Mouse (Mus musculus) lung, postnatal 14 days (tissue): ENCODE data around the gene Gm10643.

ENCODE experiments used
- DNase-seq: peaks from one replicate; pipeline ENCODE4 v3.0.0; 2021

Gene Gm10643

DNA sequence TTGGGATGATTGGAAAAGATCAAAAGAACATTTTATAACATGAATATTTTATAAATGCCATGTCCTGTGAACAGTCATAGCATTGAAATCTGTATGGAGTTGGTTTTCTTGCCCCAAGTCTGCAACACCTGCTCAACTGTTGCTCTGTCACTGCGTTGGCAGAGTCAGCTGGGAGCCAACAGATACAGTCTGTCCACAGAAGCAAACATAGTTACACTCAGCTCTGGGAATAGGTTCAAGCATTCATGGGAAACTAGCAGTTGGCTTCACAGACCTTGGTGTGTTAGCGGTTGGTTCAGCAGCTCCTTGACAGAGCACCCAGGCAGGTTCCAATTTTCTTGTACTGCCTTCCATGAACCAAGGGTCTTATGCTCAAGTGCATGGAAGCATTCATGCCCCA lies 5.7 kb upstream of the Gm10643 start:
- no peak for DNase-seq

DNA sequence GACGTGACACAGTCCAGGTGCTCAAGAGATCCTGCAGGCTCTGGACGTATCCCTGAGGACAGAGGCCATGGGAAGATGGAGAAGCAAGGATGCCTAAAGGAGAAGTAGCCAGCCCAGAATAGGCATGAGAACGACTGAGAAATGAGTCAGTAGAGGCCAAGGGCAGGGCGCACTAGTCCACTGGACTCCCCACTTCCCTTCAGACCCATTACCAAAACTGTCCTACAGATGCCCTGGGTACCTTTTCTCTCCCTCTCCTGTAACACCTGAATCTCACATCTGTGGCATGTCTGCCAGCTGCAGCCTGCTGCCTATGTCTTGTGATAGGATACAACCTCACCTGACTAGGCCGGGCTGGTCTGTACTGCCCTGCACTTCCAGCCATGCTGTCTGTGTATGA lies 5.3 kb upstream of the Gm10643 start:
- DNase-seq: no peak

DNA sequence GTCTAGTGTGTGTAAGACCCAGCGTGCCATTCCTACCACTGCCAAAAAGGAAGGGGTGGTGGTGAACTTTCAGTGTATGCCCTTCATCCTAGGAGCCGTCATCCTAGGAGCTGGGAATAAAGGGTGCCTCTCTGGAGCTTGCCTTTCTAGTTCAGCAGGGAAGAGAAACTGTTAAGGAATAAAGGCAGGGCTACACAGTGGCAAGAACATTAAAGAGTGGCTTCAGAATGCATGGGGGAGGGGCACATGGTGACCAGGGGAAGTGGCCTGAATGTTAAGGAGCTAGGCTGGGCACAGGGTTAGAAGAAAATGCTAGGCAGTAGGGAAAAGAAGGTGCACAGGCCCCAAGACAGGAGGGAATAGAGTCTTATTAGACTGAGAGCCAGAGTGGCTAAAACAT lies 4.8 kb upstream of the Gm10643 start:
- DNase-seq: no peak

DNA sequence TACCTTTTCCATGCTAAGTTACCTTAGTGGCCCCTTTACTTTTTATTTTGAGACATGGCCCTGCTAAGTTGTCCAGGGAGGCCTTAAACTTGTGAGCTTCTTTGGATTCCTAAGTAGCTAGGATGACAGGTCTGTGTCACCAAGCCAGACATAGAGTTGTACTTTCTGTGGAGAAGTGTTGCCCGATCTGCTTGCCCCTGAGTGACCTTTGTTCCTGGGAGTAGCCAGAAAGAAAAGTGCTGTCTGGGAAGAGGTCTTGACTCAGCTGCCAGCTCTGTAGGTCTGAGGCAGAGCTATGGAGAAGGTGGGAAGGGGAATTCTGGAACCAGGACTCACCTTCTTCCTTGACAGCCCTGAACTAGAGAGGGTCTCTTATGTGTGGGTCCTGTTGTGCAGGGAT lies 4.2 kb upstream of the Gm10643 start:
- DNase-seq: no peak

DNA sequence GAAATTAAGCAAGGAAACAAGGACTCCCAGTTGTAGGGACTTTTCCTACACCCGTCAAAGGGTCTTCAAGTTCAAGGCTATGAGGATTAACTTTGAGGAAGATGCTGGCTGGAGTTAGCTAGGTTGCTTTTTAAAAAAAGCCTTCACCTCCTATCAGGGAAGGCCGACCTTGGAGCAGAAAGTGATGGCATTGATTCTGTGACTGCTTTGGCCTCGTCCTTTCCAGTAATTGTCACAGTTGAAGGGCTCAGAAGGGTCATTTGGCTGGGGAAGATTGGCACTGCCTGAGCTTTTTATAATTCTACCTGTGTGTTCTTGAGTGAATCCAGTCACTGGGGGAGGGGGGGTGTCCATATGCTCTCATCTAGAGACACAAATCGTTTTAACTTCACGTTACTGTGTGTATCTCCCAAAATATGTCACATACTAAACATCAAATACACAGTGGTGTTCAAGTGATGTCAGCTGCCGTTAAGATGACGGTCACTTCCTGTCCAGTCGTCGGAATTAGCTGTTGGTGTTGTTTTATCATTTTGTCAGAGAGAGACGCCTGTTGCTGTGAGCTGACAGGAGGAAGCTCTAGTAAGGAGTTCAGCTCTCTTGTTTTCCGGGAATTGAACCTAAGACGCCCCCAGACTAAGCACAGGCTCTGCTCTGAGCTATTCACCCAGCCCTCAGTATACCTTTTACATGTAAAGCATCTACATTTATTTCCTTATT lies 3.5 kb upstream of the Gm10643 start:
- no peak for DNase-seq

DNA sequence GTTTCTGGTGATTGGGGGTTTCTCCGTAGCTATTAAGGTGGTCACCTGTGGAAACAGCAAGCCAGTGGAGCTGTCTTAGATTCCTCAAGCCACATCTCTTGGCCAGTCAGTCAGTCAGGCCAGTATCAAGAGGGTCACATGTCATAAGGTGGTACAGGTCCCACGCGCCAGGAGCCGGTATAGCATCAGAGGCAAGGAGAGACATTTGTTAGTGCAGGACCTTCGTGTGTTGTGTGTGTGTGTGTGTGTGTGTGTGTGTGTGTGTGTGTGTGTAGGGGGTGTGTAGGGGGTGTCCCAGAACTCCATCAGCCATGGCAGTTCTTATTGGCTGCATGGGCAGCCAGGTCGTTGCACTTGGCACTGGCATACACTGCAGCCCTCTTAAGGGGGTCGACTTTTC lies 3.0 kb upstream of the Gm10643 start:
- no peak for DNase-seq

DNA sequence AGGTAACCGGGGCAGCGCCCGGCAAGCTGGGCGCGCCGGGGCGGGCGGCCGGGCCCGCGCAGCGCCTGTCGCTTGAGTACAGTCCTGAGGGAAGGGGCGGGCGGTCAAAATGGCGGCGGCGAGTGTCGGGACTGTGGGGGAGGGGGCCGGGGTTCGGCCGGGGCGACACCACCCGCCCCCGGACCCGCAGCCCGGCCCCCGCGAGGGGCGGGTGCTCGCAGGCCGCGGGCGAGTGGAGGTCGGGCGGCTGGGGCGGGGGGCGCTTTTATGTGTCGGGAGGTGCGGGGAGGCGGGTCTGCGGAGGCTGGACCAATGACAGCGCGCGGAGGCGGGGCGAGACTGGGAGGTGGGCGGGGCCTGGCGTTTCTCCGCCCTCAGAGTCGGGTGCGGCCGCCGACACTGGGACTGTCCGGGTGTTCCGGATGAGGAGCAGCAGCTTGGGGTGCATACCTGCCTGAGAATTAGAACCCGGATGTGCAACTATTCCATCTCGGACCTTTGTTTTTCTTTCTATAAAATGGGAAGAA lies 2.2 kb upstream of the Gm10643 start:
- peak; percentile 99 for DNase-seq

DNA sequence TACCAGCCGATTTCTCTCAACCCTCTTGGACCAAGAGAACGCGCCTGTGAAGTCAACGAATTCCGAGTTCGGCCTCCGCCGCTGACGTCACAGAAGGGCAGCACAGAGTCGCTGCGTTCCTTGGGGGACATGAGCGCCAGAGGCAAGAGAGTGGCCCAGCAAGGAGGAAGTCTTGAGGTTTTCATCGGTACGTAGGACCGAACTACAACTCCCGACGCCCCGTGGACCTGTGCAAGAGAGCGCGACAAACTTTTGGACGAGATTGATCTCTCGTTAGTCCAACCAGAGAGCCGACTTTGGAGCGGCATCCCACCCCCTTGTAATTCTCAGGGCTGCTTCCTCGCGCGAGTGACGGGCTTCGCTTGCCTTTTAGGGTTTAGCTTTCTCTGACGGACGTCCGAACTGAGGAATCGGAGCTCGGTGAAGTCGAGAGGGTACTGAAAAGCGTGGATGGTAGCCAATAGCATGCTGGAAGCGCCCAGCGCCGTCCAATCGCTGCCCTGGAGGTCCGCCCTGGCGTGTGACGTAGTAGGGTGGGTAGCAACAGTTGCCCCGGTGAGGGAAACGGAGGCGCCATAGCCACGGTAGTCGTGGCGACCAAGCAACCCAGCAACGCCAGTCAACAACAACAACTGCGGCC lies 1.5 kb upstream of the Gm10643 start, which contains the start of gene Rfx1:
TSS of gene Rfx1 (plus strand) at position 544 of the 640 bp plus-strand sequence.
- peak; percentile 99 for DNase-seq

DNA sequence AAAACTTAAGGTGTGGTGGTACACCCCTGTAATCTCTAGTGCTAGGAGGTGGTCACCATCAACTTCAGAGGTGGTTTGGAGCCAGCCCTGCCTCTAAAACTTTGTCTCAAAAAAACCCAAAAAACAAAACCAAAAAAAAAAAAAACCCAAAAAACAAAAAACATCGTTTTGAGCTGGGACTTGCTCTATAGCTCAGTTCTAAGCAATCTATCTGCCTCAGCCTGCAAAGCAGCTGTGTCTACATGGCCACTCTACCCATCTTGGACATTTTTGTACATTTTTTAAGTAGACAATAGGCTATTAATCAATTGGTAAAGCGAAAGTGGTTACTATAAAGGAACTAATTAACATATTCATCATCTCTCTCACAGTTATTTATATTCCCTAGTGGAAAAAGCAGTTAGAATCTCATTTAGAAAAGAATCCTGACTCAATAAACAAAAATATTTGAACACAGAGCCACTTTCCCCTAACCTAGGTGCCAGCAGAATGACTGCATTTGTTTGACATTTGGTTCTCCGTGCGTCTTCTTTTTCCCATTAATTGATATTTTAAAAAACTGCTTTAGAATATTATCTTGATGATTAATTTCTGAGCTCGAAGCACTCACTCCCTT lies 628 bp upstream of the Gm10643 start:
- no peak for DNase-seq

DNA sequence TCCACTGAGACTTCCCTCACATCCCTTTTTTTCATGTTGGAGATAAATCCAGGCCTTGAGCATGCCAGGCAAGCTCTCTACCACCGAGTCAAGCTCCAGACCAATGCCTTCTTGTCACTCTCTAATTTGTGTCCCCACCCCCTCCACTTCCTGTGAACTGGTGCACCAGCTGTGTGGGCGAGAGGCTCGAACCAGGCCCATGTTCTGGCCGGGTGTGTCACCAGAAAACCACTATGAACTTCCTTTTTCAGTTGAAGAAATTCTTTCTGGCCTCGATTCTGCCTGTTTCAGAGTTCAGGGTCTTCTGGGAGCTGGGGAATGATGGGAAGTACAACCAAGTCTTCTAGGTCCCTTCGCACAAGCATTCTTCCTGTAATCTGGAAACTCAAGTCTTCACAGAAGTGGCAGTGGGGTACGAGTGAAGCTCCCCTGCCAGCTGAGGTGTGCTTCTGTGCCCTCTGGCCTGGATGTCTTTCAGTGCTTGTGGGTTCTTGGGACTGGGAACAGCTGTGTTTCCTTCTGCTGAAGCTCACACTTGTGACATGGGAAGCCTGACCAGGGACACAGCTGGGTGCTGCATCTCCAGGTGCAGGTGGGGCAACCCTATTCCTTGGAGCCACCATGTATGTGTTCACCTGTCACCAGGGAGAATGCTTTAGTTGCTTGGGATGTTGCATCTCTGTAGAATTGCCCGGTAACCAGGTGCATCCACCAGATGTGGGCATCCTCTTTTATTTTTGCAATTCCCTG lies 901 bp downstream of the Gm10643 start:
- DNase-seq: peak; percentile 48

DNA sequence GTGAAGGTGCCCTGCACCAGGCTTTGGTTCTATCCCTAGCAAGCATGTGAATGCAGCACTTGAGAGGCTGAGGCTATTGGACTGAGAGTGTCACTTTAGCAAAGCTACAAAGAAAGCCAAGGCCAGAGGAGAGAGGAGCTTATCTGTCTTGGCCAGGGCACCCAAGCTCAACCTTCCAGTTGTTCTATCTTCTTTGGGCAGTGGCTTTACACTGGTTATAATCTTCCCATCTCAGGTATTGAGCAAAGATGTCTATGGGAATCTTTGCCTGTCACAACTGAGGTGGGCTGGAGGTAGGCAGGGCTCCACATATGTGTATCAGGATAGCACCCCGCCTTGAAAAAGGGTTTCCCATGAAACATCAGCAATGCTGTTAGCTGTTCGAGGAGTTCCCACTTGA lies 4.7 kb downstream of the Gm10643 start:
- no peak for DNase-seq

DNA sequence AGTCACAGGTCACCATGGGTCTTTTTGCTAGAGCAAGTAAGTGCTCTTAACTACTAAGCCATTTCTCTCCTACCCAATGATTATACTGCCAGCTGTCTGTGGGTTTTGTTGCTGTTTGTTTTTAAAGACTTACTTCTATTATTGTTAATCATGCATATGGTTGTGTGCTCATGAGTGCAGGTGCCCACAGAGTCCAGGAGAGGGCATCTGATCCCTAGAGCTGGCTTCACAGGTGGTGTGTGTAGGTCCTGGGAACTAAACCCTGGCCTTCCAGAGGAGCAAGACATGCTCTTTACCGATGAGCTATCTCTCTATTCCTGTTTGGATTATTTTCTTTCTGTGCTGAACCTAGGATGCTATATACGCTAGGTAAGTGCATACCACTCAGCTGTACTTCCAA lies 5.7 kb downstream of the Gm10643 start:
- no peak for DNase-seq

DNA sequence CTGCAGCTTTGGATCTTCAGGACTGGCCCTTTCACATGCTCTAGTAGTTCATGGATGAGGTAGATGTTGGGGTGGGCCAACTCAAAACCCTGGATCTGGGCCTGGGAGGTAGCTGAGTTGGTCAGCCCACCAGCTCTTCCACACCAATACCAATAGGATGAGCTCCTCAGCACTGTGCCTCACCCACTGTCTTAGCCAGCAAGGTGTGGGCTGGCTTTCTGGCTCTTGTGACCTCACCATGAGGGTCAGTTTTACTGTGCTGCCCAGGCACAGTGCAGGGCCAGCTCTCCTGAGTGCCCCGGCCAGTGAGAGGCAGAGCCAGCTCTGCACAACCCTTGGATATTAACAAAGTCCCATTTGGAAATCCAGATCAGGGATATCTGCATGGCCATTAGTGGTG lies 7.1 kb downstream of the Gm10643 start:
- DNase-seq: no peak

DNA sequence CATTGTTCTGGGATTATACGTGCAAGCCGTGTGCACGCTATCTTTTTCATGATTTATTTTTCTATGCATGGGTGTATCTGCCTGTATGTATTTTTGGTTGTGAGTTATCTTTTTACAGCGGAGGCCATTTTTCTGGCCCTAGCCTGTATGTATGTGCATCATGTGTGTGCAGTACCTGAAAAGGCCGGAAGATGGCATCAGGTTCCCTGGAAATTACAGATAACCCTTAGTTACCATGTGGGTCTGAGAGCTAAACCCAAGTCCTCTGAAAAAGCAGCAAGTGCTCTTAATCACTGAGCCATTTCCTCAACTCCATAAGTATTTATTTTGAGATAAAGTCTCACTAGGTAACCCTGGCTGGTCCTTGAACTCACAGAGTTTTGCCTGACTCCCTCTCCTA lies 11.7 kb downstream of the Gm10643 start:
- no peak for DNase-seq

DNA sequence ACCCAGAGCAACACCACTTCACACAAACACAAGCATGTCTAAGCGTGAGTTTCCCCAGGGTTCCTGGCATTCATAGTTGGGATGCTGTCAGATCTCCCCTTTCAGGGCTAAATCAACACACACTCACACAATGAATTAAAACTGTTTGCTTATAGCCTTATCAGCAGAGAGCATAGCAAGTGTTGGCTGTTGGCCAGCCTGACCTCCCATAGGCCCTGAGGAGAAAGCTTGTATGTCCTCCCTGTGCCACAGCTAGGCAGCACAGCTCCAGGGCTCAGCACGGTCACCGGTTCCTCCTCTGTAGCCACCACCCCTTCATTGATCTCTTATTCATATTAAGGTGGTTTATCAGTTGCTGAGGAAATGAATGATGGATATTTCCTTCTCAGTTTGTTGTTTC lies 12.2 kb downstream of the Gm10643 start:
- no peak for DNase-seq

DNA sequence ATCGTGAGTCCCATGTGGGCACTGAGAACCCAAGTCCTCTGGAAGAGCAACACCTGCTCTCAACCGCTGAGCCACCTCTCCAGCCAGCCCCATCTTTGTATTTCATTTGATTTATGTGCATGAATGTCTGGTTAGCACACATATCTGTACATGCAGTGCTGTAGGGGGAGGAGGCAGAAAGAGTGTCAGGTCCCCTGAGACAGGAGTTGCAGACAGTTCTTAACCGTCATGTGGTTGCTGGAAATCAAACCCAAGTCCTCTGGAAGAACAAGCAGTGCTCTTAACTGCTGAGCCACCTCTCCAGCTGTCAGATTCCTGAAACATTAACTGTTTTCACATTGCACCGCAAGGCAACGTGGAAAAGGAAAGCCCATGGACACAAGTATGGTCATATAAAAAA lies 16.8 kb downstream of the Gm10643 start:
- DNase-seq: no peak

DNA sequence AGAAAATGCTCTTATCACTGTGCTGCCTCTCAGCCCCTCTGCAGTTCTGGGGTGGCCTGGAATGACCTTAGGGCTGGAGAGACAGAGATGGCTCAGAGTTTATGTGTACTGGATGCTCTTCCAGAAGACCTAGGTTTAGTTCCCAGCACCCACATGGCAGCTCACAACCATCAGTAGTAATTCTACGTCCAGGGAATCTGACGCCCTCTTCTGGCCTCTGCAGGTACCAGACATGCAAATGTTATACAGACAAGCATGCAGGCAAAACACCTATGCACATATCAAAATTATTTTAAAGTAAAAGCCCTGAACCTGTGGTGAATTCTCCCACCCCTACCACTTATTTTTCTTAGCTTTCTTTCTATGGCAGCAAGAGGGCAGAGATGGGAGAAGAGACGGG lies 18.4 kb downstream of the Gm10643 start:
- DNase-seq: no peak

DNA sequence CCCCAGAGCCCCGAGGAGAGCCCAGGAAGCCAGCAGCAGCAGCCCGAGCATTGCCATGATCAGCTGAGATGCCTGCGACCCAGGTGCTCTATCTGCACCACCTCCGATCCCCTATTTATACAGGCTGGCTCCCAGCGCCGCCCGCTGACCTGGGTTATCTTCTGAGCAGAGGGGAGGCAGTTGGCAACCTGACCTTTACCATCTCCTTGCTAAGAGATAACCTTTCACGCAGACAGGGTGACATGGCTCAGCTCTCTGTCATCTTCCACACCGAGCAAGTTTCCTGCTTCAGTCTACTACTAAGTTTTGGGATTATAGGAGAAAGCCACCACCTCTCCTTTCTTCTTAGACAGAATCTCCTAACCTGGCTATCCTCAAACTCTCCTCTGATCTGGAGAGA lies 20.0 kb downstream of the Gm10643 start, which contains the start of gene Rln3:
TSS of gene Rln3 (minus strand) at position 101 of the 400 bp plus-strand sequence.
- DNase-seq: no peak

DNA sequence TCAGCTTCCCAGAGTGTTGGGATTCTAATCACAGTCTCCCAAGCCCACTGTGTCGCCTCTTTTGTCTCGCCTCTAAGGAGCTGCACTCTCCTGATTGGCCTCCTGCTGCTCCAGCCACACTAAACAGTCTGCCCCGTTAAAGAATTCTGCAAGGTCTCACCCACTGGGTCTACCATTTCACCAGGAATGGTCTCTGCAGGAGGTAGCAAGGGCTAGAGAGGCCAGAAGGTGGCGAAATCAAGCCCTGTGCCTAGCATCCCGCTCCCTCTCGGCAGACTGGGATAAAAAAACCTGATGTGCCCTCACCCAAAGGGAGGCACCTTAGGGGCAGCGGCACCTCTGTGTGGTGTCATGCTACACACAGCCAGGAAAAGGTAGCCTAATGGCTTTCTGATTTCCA lies 20.8 kb downstream of the Gm10643 start:
- DNase-seq: no peak

DNA sequence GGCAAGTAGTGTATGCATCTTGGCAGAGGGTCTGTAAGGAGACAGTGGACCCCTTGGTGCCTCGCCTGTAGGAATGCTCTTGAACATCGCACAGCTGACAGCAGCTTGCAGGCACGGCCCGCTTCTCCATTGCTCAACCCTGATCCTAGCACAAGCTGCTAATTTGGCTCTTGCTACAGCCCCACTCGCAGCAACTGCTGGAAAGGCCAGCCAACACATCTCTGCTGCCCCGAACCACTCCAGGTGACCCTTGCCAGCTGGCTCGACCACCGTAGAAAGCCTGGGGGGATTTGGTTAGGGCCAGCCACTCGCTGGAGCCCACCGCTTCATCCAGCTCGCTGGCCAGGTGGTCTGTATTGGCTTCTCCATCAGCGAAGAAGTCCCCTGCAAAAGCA lies 22.0 kb downstream of the Gm10643 start:
- no peak for DNase-seq

DNA sequence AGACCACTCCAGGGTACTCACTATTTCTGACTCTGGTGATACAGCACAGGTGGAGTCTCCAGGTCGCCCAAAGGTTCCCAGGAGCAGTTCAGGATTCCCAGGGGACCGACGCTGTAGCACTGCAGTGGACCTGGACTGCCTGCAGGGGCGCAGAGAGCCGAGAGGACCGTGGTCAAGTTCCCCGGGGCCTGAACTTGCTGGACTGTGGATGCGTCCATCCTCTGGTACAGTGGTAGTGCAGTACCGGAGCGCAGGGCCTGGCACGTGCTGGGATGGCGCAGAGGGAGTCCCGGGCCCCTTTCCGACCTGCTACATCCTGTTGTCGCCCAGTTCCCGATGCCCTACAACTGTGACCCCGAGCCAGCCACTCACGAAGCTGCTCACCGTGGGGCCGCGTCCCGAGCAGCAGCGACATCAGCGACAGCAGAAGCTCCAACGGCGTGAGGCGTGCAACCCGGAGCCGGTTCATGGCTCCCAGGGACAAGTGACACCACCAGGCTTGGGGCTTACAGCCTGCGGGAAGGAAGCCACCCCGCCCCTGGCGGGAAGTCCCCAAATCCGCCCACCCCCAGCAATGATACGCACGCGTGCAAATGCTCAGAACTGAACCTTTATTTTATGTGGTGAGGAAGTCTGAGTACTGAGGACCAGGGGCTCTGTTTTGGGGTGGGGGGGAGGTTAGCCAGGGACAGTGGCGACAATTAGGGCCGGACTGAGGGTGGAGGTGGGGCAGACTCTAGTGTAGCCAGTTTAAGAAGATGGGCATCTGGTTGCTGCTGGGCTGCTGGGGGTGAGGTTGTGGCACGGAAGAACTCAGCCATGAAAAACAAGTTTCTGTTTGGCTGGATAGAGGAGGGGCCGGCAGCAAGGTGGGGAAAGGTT lies 22.6 kb downstream of the Gm10643 start, which contains the start of gene Il27ra:
TSS of gene Il27ra (minus strand) at position 524 of the 882 bp plus-strand sequence.
- DNase-seq: peak; percentile 77

DNA sequence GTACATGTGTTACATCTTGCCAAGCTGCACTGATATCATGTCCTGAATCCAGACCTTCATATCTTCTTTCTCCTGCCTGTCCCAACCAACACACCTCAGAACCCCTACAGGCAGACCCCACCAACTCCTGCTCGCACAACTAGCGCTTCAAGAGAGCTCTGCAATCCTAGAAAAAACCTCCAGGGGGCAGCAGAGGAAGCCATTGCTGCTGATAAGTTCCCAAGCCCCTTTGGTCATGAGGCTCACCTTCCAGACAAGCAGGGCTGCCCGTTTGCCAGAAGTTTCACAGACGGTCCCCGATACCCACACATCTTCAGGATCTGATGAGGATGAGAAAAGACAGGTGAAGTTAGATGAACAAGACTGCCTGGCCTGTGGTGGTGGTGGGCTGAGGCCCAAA lies 25.9 kb downstream of the Gm10643 start:
- DNase-seq: peak; percentile 85
